Mouse (Mus musculus) brain, embryonic 14.5 days (tissue): ENCODE measurements at regions not wholly inside any gene's neighbourhood (a gene's known extent, or its start where the extent isn't known, plus 50 kb on each side); places are given as distances from the start of the nearest gene placed in this dataset.

Experiments used
- DNase-seq: peaks from one replicate; pipeline ENCODE4 v3.0.0-alpha.2; 2011; ENCODE audit warnings: low read depth
- CTCF ChIP-seq: fragments of 200-500 bp; IDR thresholded peaks from 2 replicates; pipeline ENCODE4 v1.5.1; 2012; ENCODE audit warnings: inconsistent platforms, mild to moderate bottlenecking, moderate library complexity, borderline replicate concordance; ENCODE audit not compliant: insufficient read depth, insufficient read length; ENCODE audit errors: extremely low read depth
- POLR2A ChIP-seq: fragments of 200-500 bp; IDR thresholded peaks from 2 replicates; pipeline ENCODE4 v1.6.1; 2012; ENCODE audit warnings: mild to moderate bottlenecking, inconsistent platforms, borderline replicate concordance; ENCODE audit not compliant: poor library complexity, insufficient read depth, insufficient read length, severe bottlenecking; ENCODE audit errors: extremely low read depth

DNA sequence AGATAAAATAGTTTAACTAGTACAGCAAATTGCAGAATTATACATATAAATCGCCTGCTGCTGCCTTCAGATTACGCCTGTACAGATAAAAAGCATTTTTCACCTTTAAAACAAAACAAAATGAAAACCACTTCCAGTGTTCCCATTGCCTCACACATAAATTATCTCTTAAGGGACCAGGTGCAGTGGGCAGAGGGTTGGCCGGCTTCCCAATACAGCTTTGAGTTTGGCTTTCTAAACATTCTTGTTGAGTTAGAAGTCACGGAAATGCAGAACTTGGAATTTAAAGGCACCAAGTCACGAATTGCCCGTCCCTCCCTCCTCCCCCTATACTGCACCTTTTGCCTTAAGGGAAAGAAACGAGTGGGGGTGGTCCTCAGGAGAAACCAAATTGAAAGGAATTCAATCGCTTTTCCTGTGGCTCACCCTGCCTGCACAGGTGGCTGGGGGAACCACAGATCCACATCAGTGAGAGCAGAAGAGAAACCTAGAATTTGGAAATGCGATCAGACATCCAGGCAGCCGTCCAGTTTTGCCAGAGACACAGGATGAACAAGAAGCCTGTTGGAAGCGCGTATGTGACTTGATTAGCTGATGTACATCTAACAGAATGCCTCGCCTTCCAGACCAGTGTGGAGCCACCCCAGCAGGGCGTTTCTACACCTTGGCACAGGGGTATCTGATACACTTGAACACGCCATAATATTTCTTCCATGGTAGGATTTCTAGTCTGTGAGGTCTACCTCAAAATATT lies 64.0 kb upstream of the Skap2 start:
- peak; percentile 51 for DNase-seq

DNA sequence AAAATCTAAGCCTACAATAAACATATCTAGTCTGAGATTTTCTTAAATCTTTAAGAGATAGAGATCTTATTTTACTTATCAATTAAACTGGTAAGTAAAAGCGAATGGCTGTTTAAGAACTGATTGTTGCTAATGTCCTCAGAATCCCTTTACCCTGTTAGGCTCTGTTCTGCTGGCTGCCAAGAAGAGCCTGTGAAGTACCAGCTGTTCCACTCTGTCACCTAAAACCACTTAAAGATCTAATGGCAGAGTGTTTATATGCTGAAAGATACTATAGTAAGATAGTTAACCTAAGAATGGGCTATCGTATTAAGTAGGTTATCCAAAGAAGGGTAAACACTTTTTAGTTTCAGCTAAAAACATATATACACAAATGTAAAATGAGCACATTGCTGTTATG lies 62.6 kb upstream of the Skap2 start:
- TF ChIP-seq POLR2A (no peak), CTCF (no peak)
- DNase-seq, result peak; percentile 19

More for the DNA sequence above, 64.0 kb upstream of the Skap2 start:
- TF ChIP-seq POLR2A (no peak), CTCF (no peak)

DNA sequence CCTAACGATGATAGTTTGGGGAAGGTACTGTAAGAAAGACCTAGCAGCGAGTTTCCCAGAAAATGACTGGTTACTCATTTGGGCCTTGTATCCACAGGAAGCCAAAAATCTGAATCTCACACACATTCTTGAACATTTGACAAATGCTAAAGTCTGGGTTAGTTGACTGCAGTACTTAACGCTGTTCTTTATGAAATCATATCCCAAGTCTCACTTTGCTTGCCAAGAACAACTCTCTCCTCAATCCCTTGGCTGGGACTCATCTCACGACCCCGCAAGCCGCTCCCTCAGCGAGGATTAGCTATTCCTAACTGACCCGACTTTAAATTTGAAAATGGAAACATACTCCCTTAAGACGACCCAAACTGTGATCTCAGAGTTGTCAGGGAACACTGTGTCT lies 54.8 kb upstream of the Skap2 start:
- TF ChIP-seq POLR2A (no peak), CTCF (no peak)
- no peak for DNase-seq

DNA sequence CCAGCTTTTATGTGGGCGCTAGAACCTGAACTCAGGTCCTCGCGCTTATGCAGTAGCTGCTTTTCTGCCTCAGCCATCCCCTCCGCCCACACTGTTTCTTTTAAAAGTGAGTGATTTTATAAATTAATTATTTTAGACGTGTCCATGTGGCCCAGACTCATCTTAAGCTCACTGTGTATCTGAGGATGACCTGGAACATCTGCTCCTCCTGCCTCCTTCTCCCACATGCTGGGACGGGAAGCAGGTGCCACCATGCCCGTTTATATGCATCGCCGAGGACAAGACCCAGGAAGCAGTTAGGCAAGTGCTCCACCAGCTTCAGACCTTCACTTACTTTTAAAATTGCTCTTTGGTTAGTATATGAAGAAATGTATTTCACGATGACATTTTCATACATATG lies 53.3 kb upstream of the Skap2 start:
- no peak for TF ChIP-seq CTCF
- TF ChIP-seq POLR2A, result no peak
- DNase-seq, result no peak

DNA sequence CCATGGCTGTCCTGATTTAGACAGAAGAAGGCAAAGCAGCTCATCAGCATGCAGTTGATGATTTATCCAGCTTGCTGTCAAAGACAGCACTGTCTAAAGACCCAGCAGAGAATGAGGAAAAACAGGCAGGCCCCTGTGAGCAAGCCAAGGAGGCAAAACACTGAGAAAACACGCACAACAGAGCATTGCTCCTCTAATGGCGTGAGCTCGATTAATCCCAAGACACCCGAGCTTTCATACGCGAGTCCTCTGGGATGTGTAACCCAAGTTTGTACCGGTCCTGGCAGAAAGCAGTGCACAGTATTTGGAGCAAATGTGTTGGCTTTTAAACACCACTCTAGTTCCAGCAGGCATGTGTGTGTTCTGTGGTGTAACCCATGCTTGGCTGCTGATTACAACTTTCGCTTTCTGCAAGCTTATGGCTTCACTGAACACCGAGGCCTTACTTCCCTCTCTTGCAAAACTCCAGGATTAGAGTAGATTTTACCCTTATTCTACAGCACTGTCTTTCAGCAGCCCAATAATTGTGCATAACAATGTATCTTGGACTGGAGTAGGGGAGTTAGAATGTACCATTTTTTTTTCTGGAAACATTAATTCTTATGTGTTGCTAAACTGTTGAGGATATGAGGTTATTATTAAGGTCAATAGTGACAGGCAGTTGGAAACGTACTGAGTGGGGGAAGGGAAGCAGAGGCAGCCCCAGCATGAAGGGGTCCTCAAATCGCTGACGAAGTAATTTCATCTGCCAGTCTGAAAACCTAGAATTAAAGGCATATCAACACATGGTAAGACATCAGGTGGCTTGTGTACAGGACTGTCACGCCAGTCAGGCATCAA lies 52.0 kb upstream of the Skap2 start:
- TF ChIP-seq CTCF (no peak), POLR2A (no peak)
- DNase-seq, result peak; percentile 70
